Comparison of ENCODE assay signal across 12 mouse cellular contexts in the genomic region with DNA sequence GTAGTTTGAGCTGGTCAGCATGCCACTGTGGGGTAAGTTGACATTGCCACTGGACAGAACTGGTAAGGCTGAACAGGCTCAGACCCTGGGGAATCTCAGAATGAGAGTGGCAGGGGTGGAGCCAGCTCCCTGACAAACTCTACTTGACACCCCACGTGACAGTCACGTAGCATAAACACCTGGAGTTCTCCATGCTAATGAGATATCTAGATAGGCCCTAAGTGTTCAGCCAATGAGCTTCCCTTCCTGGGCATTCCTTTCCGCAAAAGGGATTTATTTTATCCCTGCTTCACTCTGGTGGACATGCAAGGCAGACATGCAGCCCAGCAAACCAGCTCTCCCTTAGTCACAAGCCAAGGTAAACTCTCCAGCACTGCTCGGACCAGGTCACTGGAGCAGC. TPM values are rescaled to one million over a fixed set of nuclear protein-coding genes. Genes with fewer than 3 reads are reported as not detected.
"Had no signal": no experiment of that assay in that cellular context is flagged by ENCODE, and none has a peak within 500 bp of the region (broad histone marks: within the 10 kb centered on the region; RNA-seq: fewer than 3 reads in every experiment).

No protein-coding gene starts in this region.

- H3K36me3 ChIP-seq: limb, embryonic 13.5 days; liver, embryonic 12.5 days; midbrain, embryonic 10.5 days; neural tube, embryonic 15.5 days had no signal

- H3K27ac ChIP-seq: hindbrain, postnatal 0 days; kidney, postnatal 0 days; limb, embryonic 13.5 days; liver, embryonic 12.5 days; neural tube, embryonic 15.5 days had no signal

- ATAC-seq: hindbrain, postnatal 0 days; liver, embryonic 12.5 days had no signal

- H3K9me3 ChIP-seq: limb, embryonic 13.5 days; liver, embryonic 12.5 days; midbrain, embryonic 10.5 days; neural tube, embryonic 15.5 days had no signal

- H3K4me2 ChIP-seq: limb, embryonic 13.5 days; liver, embryonic 12.5 days; neural tube, embryonic 15.5 days had no signal

- H3K9ac ChIP-seq: limb, embryonic 13.5 days; liver, embryonic 12.5 days; neural tube, embryonic 15.5 days had no signal

- H3K27me3 ChIP-seq: limb, embryonic 13.5 days; liver, embryonic 12.5 days; neural tube, embryonic 15.5 days had no signal

- H3K4me3 ChIP-seq: limb, embryonic 13.5 days; liver, embryonic 12.5 days; midbrain, embryonic 10.5 days; myocyte; neural tube, embryonic 15.5 days had no signal

- DNase-seq: left cerebral cortex, postnatal 4 days; midbrain, embryonic 14.5 days; right cerebral cortex, adult 18-20 months; right cerebral cortex, postnatal 25 days; thymus, postnatal 36 days had no signal

- H3K4me1 ChIP-seq: limb, embryonic 13.5 days; liver, embryonic 12.5 days; neural tube, embryonic 15.5 days had no signal

RNA-seq across cellular contexts. Expression of a gene that starts 16.0 kb away (rescaled TPM):
- polyA plus RNA-seq: liver, embryonic 12.5 days; midbrain, embryonic 14.5 days; neural tube, embryonic 15.5 days had no signal
